8 mouse cellular contexts compared by ENCODE assay signal in the genomic region with DNA sequence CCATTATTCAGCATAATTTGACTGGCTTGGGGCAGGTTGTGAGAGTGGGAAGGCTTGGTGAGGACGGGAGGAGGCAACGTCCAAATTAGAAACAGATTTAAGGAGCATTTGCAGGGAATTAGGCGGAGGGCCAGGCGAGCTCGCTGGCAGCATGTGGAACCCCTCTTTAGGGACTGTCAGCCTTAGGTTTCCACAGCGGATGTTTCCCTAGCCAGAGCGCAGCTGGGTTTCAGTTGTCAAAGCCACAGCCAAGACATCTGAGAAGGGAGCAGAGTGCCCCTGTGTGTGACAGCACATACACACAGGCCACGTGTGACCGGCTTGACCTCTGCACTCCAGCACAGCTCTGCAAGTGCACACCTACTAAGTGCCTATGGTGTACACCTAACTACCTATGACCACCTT.
DNase-seq lines count a peak whose midpoint lies in the region; ATAC-seq lines count a peak whose summit lies in the region.

No protein-coding gene starts in this region.

- intact Hi-C loops in gastrocnemius, postnatal 14 days (cut with DNase I; ENCODE audit: low total_unique reads): no loop called here

- H3K4me2 ChIP-seq in intestine, embryonic 16.5 days (ENCODE audit: low read depth, low read length): no peak overlapping the region
- H3K4me2 ChIP-seq in midbrain, embryonic 12.5 days (replicated peaks): no peak overlapping the region

- H3K27me3 ChIP-seq in intestine, embryonic 16.5 days (replicated peaks; ENCODE audit: control insufficient read depth, insufficient read depth, low read length): no peaks in the 10 kb centered on the region
- peaks cover 51% of the 10 kb centered on the region for H3K27me3 ChIP-seq in midbrain, embryonic 12.5 days

- ATAC-seq in frontal cortex, adult (ENCODE audit: low TSS enrichment): peak; percentile 31
- peak; percentile 37 for ATAC-seq in intestine, embryonic 16.5 days
- ATAC-seq in midbrain, embryonic 12.5 days (ENCODE audit: low FRiP score, low read depth): 0 out of 2 replicates have a peak, but pooled peaks have one; percentile 41

- no peaks in the 10 kb centered on the region for H3K36me3 ChIP-seq in intestine, embryonic 16.5 days (ENCODE audit: control insufficient read depth, insufficient read depth, low read length)
- H3K36me3 ChIP-seq in midbrain, embryonic 12.5 days: no peaks in the 10 kb centered on the region

- DNase-seq in frontal cortex, postnatal 25 days (ENCODE audit: low spot score in 2 of 2): no peak
- DNase-seq in brain, adult 2 months (ENCODE audit: low read depth, low spot score): peak; percentile 59
- peak; percentile 85 for DNase-seq in gastrocnemius, postnatal 14 days
- peak; percentile 42 for DNase-seq in testis, postnatal 14 days (ENCODE audit: low spot score)
- no peak for DNase-seq in ovary, postnatal 10 days (ENCODE audit: low spot score)

- H3K4me1 ChIP-seq in intestine, embryonic 16.5 days (ENCODE audit: control insufficient read depth, insufficient read depth, low read length): peaks cover 31% of the 10 kb centered on the region
- H3K4me1 ChIP-seq in midbrain, embryonic 12.5 days: no peaks in the 10 kb centered on the region; the same call in 1 of the 2 replicates

- whole genome bisulfite sequencing in intestine, embryonic 16.5 days: 45% methylated on average over 9 of the region's 9 CpGs
- 40% methylated on average over 9 of the region's 9 CpGs for WGBS in midbrain, embryonic 12.5 days

- peak overlapping the region; percentile 68 for H3K27ac ChIP-seq in intestine, embryonic 16.5 days (ENCODE audit: low read length)
- H3K27ac ChIP-seq in midbrain, embryonic 12.5 days (replicated peaks): no peak overlapping the region

- H3K9me3 ChIP-seq in intestine, embryonic 16.5 days (ENCODE audit: control insufficient read depth, low read length): no peaks in the 10 kb centered on the region
- H3K9me3 ChIP-seq in midbrain, embryonic 12.5 days: no peaks in the 10 kb centered on the region

- no peak overlapping the region for H3K9ac ChIP-seq in intestine, embryonic 16.5 days (ENCODE audit: low read depth, low read length)
- H3K9ac ChIP-seq in midbrain, embryonic 12.5 days (replicated peaks): no peak overlapping the region

- H3K4me3 ChIP-seq in intestine, embryonic 16.5 days (ENCODE audit: low read length): no peak overlapping the region
- no peak overlapping the region for H3K4me3 ChIP-seq in midbrain, embryonic 12.5 days

Comparison
In these comparisons a context has a peak if more than half of its experiments do, and no peak if none do; other contexts are left out.
1. DNase-seq: peak in brain, adult 2 months (single experiment), gastrocnemius, postnatal 14 days (single experiment) and testis, postnatal 14 days (single experiment); none in frontal cortex, postnatal 25 days (0 of 2) and ovary, postnatal 10 days (single experiment).
2. Peak in every context shown above with its lines, with median percentiles within 50 percentile points of each other: ATAC-seq.